Mouse (Mus musculus): ENCODE results near the gene Rnf41. TPM values are rescaled to one million over a fixed set of nuclear protein-coding genes. Genes with fewer than 3 reads are reported as not detected.

The Rnf41 gene
- polyA plus RNA-seq, 1 experiment from 2014 or later, result 85.9 TPM

DNA sequence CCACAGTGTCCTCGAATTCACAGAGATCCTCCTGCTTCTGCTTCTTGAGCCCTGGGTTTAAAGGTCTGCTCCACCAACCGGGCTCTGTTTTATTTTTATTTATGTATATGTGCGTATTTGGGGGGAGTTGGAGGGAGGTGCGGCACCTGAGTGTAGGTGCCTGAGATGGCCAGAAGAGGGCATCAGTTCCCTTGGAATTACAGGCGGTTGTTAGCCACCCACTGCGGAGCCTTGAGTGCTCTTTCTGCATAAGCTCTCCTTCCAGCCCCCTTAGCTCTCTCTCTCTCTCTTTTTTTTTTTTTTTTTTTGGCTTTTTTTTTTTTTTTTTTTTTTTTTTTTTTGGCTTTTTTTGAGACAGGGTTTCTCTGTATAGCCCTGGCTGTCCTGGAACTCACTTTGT lies 37.1 kb upstream of the Rnf41 start:
- Histone ChIP-seq H3K4me1 (replicated peaks) (peaks cover 28% of the 10 kb centered on the region), H3K9ac (replicated peaks) (no peak overlapping the region), H3K36me3 (peaks cover 13% of the 10 kb centered on the region), H3K9me3 (no peaks in the 10 kb centered on the region), H3K27ac (no peak overlapping the region), H3K4me2 (replicated peaks) (no peak overlapping the region), H3K4me3 (replicated peaks) (no peak overlapping the region), H3K27me3 (no peaks in the 10 kb centered on the region)
- no peak for ATAC-seq
- WGBS, result 76% methylated on average over 6 of the region's 6 CpGs

DNA sequence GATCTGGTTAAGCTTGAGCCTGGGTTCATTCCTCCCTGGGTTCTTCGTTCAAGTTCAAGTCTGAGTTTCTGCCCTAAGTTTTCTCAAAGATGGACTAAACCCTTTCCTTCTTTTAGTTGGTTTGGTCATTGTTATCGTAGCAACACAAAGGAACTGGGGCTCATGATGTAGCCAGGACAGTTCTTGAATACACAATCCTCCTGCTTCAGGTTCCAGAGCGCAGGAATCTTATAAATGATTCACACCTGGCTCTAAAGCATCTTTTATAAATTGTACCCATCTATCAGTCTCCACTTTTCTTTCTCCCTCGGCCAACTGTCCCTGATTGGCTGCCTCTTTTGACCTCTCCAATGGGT lies 35.4 kb upstream of the Rnf41 start:
- no peak for ATAC-seq
- Histone ChIP-seq H3K27me3 (no peaks in the 10 kb centered on the region), H3K27ac (peak overlapping the region; percentile 97), H3K9ac (replicated peaks) (peak overlapping the region; percentile 100), H3K9me3 (no peaks in the 10 kb centered on the region), H3K4me1 (replicated peaks) (peaks cover 27% of the 10 kb centered on the region), H3K4me2 (replicated peaks) (peak overlapping the region; percentile 79), H3K36me3 (peaks cover 30% of the 10 kb centered on the region), H3K4me3 (replicated peaks) (peak overlapping the region; percentile 96)
- WGBS, result 42% methylated on average over 4 of the region's 4 CpGs

DNA sequence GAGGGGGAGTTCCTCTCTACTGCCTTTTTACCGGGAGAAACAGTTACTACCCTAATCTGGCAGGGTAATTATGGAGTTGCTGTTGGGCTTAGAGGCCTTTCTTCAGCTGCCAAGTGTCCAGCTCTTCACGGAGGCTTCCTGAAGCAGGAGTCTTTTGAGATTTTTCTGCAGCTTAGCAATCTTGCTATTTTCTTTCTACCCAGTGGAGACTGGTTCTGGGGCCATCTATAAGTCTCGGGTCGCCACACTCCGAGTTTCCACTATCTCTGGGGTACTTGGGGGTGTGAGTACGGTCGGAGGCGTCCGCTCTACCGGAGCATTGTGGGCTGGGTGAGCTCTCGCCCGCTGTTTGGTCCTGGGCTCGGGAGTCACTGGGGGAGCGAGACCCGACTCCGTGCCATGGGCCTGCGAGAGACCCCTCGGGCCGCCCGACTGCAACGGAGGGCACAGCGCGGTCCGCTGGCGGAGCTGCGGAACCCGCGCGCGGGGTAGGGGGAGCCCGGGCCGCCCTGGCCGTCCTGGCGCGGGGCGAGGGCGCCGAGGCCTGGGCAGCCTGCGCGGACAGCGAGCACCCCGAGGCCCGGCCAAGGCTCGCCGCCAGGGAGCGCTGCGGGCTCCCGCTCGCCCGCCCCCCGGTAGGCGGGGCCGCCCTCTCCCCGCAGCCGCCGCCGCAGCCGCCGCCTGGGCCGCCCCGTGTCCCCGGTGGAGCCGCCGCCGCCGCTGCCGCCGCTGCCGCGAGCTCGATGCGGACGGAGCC lies 34.8 kb upstream of the Rnf41 start, which contains the start of gene Ankrd52:
TSS of gene Ankrd52 (plus strand) at position 661 of the 757 bp plus-strand sequence.
- peak; percentile 94 for ATAC-seq
- H3K9ac ChIP-seq (replicated peaks), result peak within 1 kb of the TSS; percentile 100
- H3K4me3 ChIP-seq (replicated peaks), result peak within 1 kb of the TSS; percentile 96
- no peaks in the 10 kb centered on the region for H3K9me3 ChIP-seq
- H3K36me3 ChIP-seq, result peaks cover 35% of the 10 kb centered on the region
- H3K4me1 ChIP-seq (replicated peaks), result peaks cover 27% of the 10 kb centered on the region
- peak within 1 kb of the TSS; percentile 97 for H3K27ac ChIP-seq
- no peaks in the 10 kb centered on the region for H3K27me3 ChIP-seq
- under 1% methylated on average over 60 of the region's 73 CpGs for WGBS
- H3K4me2 ChIP-seq (replicated peaks), result peak within 1 kb of the TSS; percentile 79

DNA sequence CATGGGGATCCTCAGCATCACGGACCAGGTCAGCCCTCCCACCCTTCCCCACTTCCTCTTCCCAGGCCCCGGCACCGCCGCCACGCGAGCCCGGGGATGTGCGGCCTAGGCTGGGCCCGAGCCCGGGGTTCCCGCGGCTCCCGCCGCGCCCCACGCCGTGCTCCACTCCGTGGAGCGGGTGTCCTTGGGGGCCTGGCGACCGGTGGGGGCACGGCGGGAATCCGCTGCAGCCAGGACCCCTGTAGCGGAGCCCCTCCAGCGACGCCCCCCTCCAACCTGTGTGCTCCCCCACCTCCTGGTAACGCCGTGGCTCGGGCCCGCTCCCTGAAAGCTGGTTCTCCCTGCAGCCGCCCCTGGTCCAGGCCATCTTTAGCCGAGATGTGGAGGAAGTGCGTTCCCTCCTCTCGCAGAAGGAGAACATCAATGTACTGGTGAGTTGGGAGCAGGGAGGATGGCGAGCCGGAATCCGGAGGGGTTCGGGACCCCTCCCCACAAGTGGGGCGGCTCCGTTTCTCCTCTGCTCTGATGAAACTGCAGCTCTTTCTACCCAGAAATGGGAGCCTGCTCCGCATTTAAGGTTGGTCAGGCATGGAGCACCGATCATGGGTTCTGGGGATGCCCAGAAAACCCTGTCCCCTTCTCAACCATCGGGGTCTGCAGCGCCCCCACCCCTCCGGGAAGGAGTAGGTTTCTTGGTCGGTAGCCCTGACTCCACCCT lies 34.1 kb upstream of the Rnf41 start:
- peak overlapping the region; percentile 96 for H3K4me3 ChIP-seq (replicated peaks)
- H3K9me3 ChIP-seq, result no peaks in the 10 kb centered on the region
- 0% methylated on average over 23 of the region's 47 CpGs for WGBS

DNA sequence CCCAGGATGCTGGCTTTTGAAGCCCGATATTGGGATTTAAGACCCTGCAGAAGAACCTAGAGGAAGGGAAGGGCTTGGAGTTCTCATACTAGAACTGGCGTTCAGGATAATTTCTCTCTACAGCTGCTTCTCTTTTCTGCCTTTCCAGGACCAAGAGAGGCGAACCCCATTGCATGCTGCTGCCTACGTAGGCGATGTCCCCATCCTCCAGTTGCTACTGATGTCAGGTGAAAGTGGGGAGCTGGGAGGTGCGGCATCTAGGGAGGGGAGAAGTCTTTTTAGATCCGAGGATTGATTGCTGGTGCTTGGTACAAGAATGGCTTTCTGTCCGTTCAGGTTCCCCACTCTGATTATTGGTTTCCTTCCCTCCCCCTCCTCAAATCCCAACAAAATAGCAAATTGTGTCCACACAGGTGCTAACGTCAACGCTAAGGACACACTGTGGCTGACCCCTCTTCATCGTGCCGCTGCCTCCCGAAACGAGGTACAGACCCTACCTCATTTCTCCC lies 33.5 kb upstream of the Rnf41 start:
- Histone ChIP-seq H3K9ac (replicated peaks) (peak overlapping the region; percentile 100), H3K4me1 (replicated peaks) (peaks cover 27% of the 10 kb centered on the region), H3K4me3 (replicated peaks) (peak overlapping the region; percentile 96), H3K27me3 (no peaks in the 10 kb centered on the region), H3K36me3 (peaks cover 48% of the 10 kb centered on the region), H3K27ac (peak overlapping the region; percentile 97), H3K9me3 (no peaks in the 10 kb centered on the region), H3K4me2 (replicated peaks) (peak overlapping the region; percentile 79)
- 55% methylated on average over 14 of the region's 14 CpGs for WGBS
- no peak for ATAC-seq

More for the DNA sequence above, 34.1 kb upstream of the Rnf41 start:
- ATAC-seq, result peak; percentile 80
- H3K27me3 ChIP-seq, result no peaks in the 10 kb centered on the region
- peak overlapping the region; percentile 79 for H3K4me2 ChIP-seq (replicated peaks)
- H3K36me3 ChIP-seq, result peaks cover 42% of the 10 kb centered on the region
- H3K9ac ChIP-seq (replicated peaks), result peak overlapping the region; percentile 100
- H3K27ac ChIP-seq, result peak overlapping the region; percentile 97
- peaks cover 27% of the 10 kb centered on the region for H3K4me1 ChIP-seq (replicated peaks)

DNA sequence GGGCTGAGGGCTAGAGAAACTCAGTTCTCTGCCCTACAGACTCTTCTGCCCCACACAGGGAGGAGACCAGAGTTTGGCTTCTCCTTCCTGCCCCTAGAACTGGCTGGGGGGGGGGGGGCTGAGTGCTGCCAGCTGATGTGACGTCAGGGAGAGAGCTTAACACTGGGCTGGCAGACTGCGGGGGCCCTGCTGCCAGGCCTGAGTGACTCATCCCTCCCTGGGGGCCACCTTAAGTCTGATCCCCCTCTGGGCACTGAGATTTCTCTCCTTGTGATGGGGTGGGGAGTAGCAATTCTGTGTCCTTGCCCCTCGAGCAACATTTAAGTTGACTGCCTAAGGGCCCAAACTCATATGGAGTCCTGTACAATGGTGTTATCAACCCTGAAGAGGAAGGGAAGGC lies 33.0 kb upstream of the Rnf41 start:
- Histone ChIP-seq H3K4me2 (replicated peaks) (peak overlapping the region; percentile 79), H3K4me3 (replicated peaks) (peak overlapping the region; percentile 96), H3K4me1 (replicated peaks) (peaks cover 27% of the 10 kb centered on the region), H3K27me3 (no peaks in the 10 kb centered on the region), H3K9ac (replicated peaks) (peak overlapping the region; percentile 100), H3K9me3 (no peaks in the 10 kb centered on the region), H3K27ac (peak overlapping the region; percentile 97; the same call in 1 of the 2 replicates), H3K36me3 (peaks cover 53% of the 10 kb centered on the region)
- WGBS, result 40% methylated on average over 3 of the region's 3 CpGs
- ATAC-seq, result no peak

DNA sequence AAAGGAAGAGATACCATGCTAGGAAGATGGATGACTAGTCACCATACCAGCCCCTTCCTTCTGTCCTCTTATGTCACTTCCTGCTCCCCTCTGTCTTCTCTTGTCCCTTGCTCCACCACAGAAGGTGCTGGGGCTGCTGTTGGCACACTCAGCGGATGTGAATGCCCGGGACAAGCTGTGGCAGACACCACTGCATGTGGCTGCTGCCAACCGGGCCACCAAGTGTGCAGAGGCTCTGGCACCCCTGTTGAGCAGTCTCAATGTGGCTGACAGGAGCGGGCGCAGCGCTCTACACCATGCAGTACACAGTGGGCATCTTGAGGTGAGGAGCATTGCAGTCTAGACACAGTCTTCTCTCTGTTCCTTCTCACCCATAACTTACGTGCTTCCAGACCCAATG lies 32.2 kb upstream of the Rnf41 start:
- Histone ChIP-seq H3K27me3 (no peaks in the 10 kb centered on the region), H3K4me2 (replicated peaks) (peak overlapping the region; percentile 15; the same call in 1 of the 2 replicates), H3K4me3 (replicated peaks) (no peak overlapping the region; the same call in 1 of the 2 replicates), H3K9me3 (no peaks in the 10 kb centered on the region), H3K9ac (replicated peaks) (peak overlapping the region; percentile 100; the same call in 1 of the 2 replicates), H3K36me3 (peaks cover 61% of the 10 kb centered on the region), H3K4me1 (replicated peaks) (peaks cover 27% of the 10 kb centered on the region), H3K27ac (no peak overlapping the region)
- no peak for ATAC-seq
- 94% methylated on average over 7 of the region's 7 CpGs for WGBS

DNA sequence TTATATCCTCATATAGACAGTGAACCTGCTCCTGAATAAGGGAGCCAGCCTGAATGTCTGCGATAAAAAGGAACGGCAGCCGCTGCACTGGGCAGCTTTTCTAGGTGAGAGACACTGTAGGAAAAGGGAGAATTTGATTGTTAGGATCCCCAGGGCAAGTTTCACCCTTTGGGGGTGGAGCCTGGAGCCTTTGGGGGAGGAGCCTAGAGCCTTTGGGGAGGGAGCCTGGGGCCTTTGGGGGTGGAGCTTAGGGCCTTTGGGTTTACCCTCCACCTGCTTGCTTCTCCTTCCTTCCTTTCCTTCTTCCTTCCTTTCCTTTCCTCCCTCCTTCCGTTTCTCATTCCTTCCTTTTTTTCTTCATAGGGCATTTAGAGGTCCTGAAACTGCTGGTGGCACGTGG lies 30.9 kb upstream of the Rnf41 start:
- Histone ChIP-seq H3K27ac (no peak overlapping the region), H3K9me3 (no peaks in the 10 kb centered on the region), H3K27me3 (no peaks in the 10 kb centered on the region), H3K4me3 (replicated peaks) (no peak overlapping the region), H3K9ac (replicated peaks) (no peak overlapping the region), H3K4me1 (replicated peaks) (peaks cover 27% of the 10 kb centered on the region), H3K36me3 (peaks cover 74% of the 10 kb centered on the region), H3K4me2 (replicated peaks) (no peak overlapping the region)
- no peak for ATAC-seq
- WGBS, result 90% methylated on average over 5 of the region's 5 CpGs

DNA sequence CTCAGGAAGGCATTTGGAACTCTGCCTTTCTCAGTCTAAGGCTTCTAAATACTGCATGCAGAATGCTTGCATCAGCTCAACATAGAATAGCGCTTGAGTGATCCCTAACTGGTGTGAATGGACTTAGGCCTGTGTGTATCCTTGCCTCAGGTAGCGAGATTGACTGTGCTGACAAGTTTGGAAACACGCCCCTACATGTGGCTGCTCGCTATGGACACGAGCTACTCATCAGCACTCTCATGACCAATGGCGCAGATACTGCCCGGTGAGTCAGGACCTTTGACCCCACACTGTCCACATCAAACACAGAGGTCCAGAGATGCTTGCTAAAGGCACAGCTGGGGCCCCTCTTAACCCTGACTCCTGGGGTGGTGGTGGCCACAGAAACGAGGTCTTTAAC lies 29.0 kb upstream of the Rnf41 start:
- Histone ChIP-seq H3K4me1 (replicated peaks) (peaks cover 20% of the 10 kb centered on the region), H3K27ac (no peak overlapping the region), H3K9me3 (no peaks in the 10 kb centered on the region), H3K9ac (replicated peaks) (no peak overlapping the region), H3K4me3 (replicated peaks) (no peak overlapping the region), H3K4me2 (replicated peaks) (no peak overlapping the region), H3K36me3 (peaks cover 93% of the 10 kb centered on the region), H3K27me3 (no peaks in the 10 kb centered on the region)
- 86% methylated on average over 8 of the region's 8 CpGs for WGBS
- ATAC-seq, result no peak

DNA sequence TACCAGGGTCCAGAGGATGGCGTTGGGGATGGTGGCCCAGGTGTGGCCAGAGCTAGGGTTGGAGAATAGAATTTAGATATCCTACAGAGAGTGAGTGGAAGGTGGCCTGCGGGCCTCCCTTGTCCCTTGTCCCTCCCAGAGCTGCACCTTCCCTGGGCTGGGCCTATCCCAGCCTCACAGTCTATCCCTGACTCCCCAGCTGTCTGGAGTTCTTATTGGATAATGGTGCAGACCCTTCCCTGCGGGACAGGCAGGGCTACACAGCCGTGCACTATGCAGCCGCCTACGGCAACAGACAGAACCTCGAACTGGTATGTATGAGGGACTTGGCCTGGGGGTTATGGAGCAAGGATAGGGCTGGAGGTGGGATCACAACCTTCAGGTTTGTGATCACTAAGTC lies 25.6 kb upstream of the Rnf41 start:
- H3K9ac ChIP-seq (replicated peaks), result no peak overlapping the region
- 86% methylated on average over 7 of the region's 7 CpGs for WGBS
- H3K27ac ChIP-seq, result no peak overlapping the region
- no peaks in the 10 kb centered on the region for H3K27me3 ChIP-seq
- peak; percentile 27; the same call in 1 of the 2 replicates for ATAC-seq
- peaks cover 99% of the 10 kb centered on the region for H3K36me3 ChIP-seq
- no peak overlapping the region for H3K4me3 ChIP-seq (replicated peaks)
- no peaks in the 10 kb centered on the region for H3K9me3 ChIP-seq
- no peak overlapping the region for H3K4me2 ChIP-seq (replicated peaks)
- no peaks in the 10 kb centered on the region for H3K4me1 ChIP-seq (replicated peaks)

DNA sequence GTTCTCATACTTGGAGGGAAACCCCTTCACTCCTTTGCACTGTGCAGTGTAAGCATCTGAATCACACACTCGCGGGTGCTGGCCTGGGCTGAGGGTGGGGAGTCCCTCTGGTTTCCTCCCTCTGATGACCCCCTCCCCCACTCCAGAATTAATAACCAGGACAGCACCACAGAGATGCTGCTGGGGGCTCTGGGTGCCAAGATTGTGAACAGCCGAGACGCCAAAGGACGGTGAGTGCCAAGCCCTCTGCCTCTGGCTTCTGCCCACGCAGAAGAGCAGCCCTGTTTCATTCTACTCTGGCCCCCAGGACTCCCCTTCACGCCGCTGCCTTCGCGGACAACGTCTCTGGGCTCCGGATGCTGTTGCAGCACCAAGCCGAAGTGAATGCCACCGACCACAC lies 22.5 kb upstream of the Rnf41 start:
- no peak for ATAC-seq
- no peaks in the 10 kb centered on the region for H3K27me3 ChIP-seq
- 0 out of 2 replicates have a peak overlapping the region, but pooled peaks have one; percentile 3 for H3K27ac ChIP-seq
- no peak overlapping the region for H3K4me2 ChIP-seq (replicated peaks)
- WGBS, result 92% methylated on average over 14 of the region's 14 CpGs
- H3K9ac ChIP-seq (replicated peaks), result no peak overlapping the region
- H3K9me3 ChIP-seq, result no peaks in the 10 kb centered on the region
- no peaks in the 10 kb centered on the region; the same call in 1 of the 2 replicates for H3K4me1 ChIP-seq (replicated peaks)
- peaks cover 99% of the 10 kb centered on the region for H3K36me3 ChIP-seq
- H3K4me3 ChIP-seq (replicated peaks), result no peak overlapping the region

DNA sequence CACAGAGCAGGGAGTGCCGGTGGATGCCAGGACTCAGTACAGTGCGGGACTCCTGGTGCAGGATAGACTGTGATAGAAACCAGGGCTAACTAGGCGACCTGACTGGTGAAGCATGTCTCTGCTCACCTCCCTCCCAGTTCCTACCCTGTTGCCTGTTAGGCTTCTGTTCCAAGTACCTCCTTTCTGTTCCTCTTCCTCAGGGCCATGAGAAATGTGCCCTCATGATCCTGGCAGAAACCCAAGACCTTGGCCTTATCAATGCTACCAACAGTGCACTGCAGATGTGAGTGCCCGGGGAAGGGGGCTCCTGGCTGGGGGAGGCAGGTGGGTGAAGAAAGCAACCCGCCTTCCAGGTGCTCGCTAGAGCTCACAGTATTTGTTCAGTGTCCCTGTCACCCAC lies 21.9 kb upstream of the Rnf41 start:
- Histone ChIP-seq H3K4me3 (replicated peaks) (no peak overlapping the region), H3K4me2 (replicated peaks) (no peak overlapping the region), H3K9ac (replicated peaks) (no peak overlapping the region), H3K4me1 (replicated peaks) (no peaks in the 10 kb centered on the region; the same call in 1 of the 2 replicates), H3K27me3 (no peaks in the 10 kb centered on the region), H3K9me3 (no peaks in the 10 kb centered on the region), H3K36me3 (peaks cover 99% of the 10 kb centered on the region), H3K27ac (0 out of 2 replicates have a peak overlapping the region, but pooled peaks have one; percentile 3)
- WGBS, result 92% methylated on average over 6 of the region's 6 CpGs
- ATAC-seq, result no peak

Measured in midbrain, embryonic 13.5 days (tissue).